Mouse (Mus musculus): ENCODE data around the gene Exoc2.

The Exoc2 gene

GRCm38 (mm10) chr13:30894015-30894634 is 79.8 kb downstream of the Exoc2 start:
- no peak for DNase-seq (ENCODE audit: extremely low read depth, low read depth)

- no peak for DNase-seq (ENCODE audit: extremely low read depth, low read depth)
These were observed 81.6 kb downstream of the Exoc2 start for GRCm38 (mm10) chr13:30892315-30892714.

- no peak for DNase-seq (ENCODE audit: extremely low read depth, low read depth)
These were observed 82.7 kb downstream of the Exoc2 start for GRCm38 (mm10) chr13:30891223-30891622.

- DNase-seq (ENCODE audit: extremely low read depth, low read depth): peak; percentile 43
These were observed 85.4 kb downstream of the Exoc2 start for GRCm38 (mm10) chr13:30888480-30888879.

GRCm38 (mm10) chr13:30880310-30880709 is 93.6 kb downstream of the Exoc2 start:
- no peak for DNase-seq (ENCODE audit: extremely low read depth, low read depth)

- DNase-seq (ENCODE audit: extremely low read depth, low read depth): no peak
These were observed 94.0 kb downstream of the Exoc2 start for GRCm38 (mm10) chr13:30879871-30880270.

- no peak for DNase-seq (ENCODE audit: extremely low read depth, low read depth)
These were observed 98.1 kb downstream of the Exoc2 start for GRCm38 (mm10) chr13:30875825-30876224.

- no peak for DNase-seq (ENCODE audit: extremely low read depth, low read depth)
These were observed 100.4 kb downstream of the Exoc2 start for GRCm38 (mm10) chr13:30873472-30873871.

GRCm38 (mm10) chr13:30865486-30865885 is 108.4 kb downstream of the Exoc2 start:
- DNase-seq (ENCODE audit: extremely low read depth, low read depth): no peak

- DNase-seq (ENCODE audit: extremely low read depth, low read depth): no peak
These were observed 109.9 kb downstream of the Exoc2 start for GRCm38 (mm10) chr13:30864042-30864441.

GRCm38 (mm10) chr13:30858421-30858820 is 115.5 kb downstream of the Exoc2 start:
- no peak for DNase-seq (ENCODE audit: extremely low read depth, low read depth)

- DNase-seq (ENCODE audit: extremely low read depth, low read depth): no peak
These were observed 123.2 kb downstream of the Exoc2 start for GRCm38 (mm10) chr13:30850736-30851135.

- no peak for DNase-seq (ENCODE audit: extremely low read depth, low read depth)
These were observed 125.9 kb downstream of the Exoc2 start for GRCm38 (mm10) chr13:30848001-30848400.

- no peak for DNase-seq (ENCODE audit: extremely low read depth, low read depth)
These were observed 127.4 kb downstream of the Exoc2 start for GRCm38 (mm10) chr13:30846506-30846905.

GRCm38 (mm10) chr13:30843049-30843448 is 130.8 kb downstream of the Exoc2 start:
- no peak for DNase-seq (ENCODE audit: extremely low read depth, low read depth)

GRCm38 (mm10) chr13:30841843-30842242 is 132.1 kb downstream of the Exoc2 start:
- no peak for DNase-seq (ENCODE audit: extremely low read depth, low read depth)

- DNase-seq (ENCODE audit: extremely low read depth, low read depth): no peak
These were observed 132.6 kb downstream of the Exoc2 start for GRCm38 (mm10) chr13:30841306-30841705.

GRCm38 (mm10) chr13:30840700-30841099 is 133.2 kb downstream of the Exoc2 start:
- no peak for DNase-seq (ENCODE audit: extremely low read depth, low read depth)

- no peak for DNase-seq (ENCODE audit: extremely low read depth, low read depth)
These were observed 137.6 kb downstream of the Exoc2 start for GRCm38 (mm10) chr13:30836342-30836741.

- no peak for DNase-seq (ENCODE audit: extremely low read depth, low read depth)
These were observed 139.0 kb downstream of the Exoc2 start for GRCm38 (mm10) chr13:30834859-30835258.

GRCm38 (mm10) chr13:30834349-30834748 is 139.5 kb downstream of the Exoc2 start:
- no peak for DNase-seq (ENCODE audit: extremely low read depth, low read depth)

GRCm38 (mm10) chr13:30833476-30834149 is 140.3 kb downstream of the Exoc2 start:
- DNase-seq (ENCODE audit: extremely low read depth, low read depth): no peak

- DNase-seq (ENCODE audit: extremely low read depth, low read depth): no peak
These were observed 142.5 kb downstream of the Exoc2 start for GRCm38 (mm10) chr13:30831369-30831768.
